9 mouse cellular contexts compared by ENCODE assay signal in genomic region chr11:85823181-85823580, GRCm38 (mm10). TPM values are rescaled to one million over a fixed set of nuclear protein-coding genes. Genes with fewer than 3 reads are reported as not detected.
DNase-seq lines count a peak whose midpoint lies in the region; ATAC-seq and TF ChIP-seq lines count a peak whose summit lies in the region.
"Had no signal": no experiment of that assay in that cellular context is flagged by ENCODE, and none has a peak within 500 bp of the region (broad histone marks: within the 10 kb centered on the region; RNA-seq: fewer than 3 reads in every experiment).

No protein-coding gene starts in this region.

- no peaks in the 10 kb centered on the region for H3K27me3 ChIP-seq in lung, postnatal 0 days (replicated peaks; ENCODE audit: insufficient read depth, low read length)
- H3K27me3 ChIP-seq in spleen, adult 2 months (ENCODE audit: control insufficient read depth, insufficient read depth, low read length): no peaks in the 10 kb centered on the region

- no peak overlapping the region for H3K4me2 ChIP-seq in lung, postnatal 0 days (replicated peaks; ENCODE audit: low read depth, low read length)

- H3K27ac ChIP-seq in bone marrow macrophage, adult 2 months (ENCODE audit: insufficient read depth, low read depth, low read length): no peak overlapping the region
- no peak overlapping the region for H3K27ac ChIP-seq in lung, postnatal 0 days (ENCODE audit: low read length)
- no peak overlapping the region for H3K27ac ChIP-seq in spleen, adult 2 months (ENCODE audit: insufficient read depth, low read length)

- H3K9me3 ChIP-seq in lung, postnatal 0 days (ENCODE audit: low read length): no peaks in the 10 kb centered on the region

- no peak overlapping the region for H3K9ac ChIP-seq in lung, postnatal 0 days (replicated peaks; ENCODE audit: low read depth)

- TF ChIP-seq CTCF in bone marrow macrophage, adult 2 months (IDR thresholded peaks at IDR 0.05; ENCODE audit: low read depth, low read length): peak; percentile 70
- TF ChIP-seq CTCF in lung, postnatal 0 days (IDR thresholded peaks at IDR 0.05): peak; percentile 98
- TF ChIP-seq CTCF in spleen, adult 2 months (IDR thresholded peaks at IDR 0.05; ENCODE audit: extremely low read depth, insufficient read depth, insufficient read length, insufficient replicate concordance): peak; percentile 71; the same call in 1 of the 2 replicates

- H3K4me1 ChIP-seq in bone marrow macrophage, adult 2 months (ENCODE audit: control insufficient read depth, insufficient read depth, low read length): no peaks in the 10 kb centered on the region
- peaks cover 3% of the 10 kb centered on the region; the same call in 1 of the 2 replicates for H3K4me1 ChIP-seq in lung, postnatal 0 days (ENCODE audit: insufficient read depth, low read depth, low read length)
- no peaks in the 10 kb centered on the region for H3K4me1 ChIP-seq in spleen, adult 2 months (ENCODE audit: control insufficient read depth, insufficient read depth, insufficient read length)

- peak; percentile 81 for DNase-seq in urinary bladder, adult 18-20 months (ENCODE audit: low spot score in 2 of 2)
- no peak for DNase-seq in urinary bladder, postnatal 10 days (ENCODE audit: low spot score)
- DNase-seq in gastrocnemius, adult 18-20 months (ENCODE audit: low spot score): peak; percentile 89
- DNase-seq in kidney, adult 8-10 months: peak; percentile 75 to 86
- peak; percentile 88 for DNase-seq in lung, postnatal 0 days (ENCODE audit: low spot score)
- peak in 1 of 2 experiments; percentile 56 for DNase-seq in spleen, adult 2 months (ENCODE audit: low read depth in 1 of 2, low spot score in 2 of 2)

- TF ChIP-seq POLR2A in bone marrow macrophage, adult 2 months (IDR thresholded peaks at IDR 0.05; ENCODE audit: borderline replicate concordance, low read depth, low read length): no peak
- no peak for TF ChIP-seq POLR2A in spleen, adult 2 months (IDR thresholded peaks at IDR 0.05; ENCODE audit: low read depth, low read length)

- no peaks in the 10 kb centered on the region for H3K36me3 ChIP-seq in lung, postnatal 0 days (ENCODE audit: insufficient read depth, low read length)
- H3K36me3 ChIP-seq in spleen, adult 2 months (ENCODE audit: control insufficient read depth, insufficient read depth, low read length): no peaks in the 10 kb centered on the region

- 10% methylated on average over 6 of the region's 6 CpGs for WGBS in lung, postnatal 0 days
- 23% methylated on average over 6 of the region's 6 CpGs for WGBS in spleen, adult 2 months

- TF ChIP-seq EP300 in lung, postnatal 0 days (IDR thresholded peaks at IDR 0.05): no peak

- H3K4me3 ChIP-seq in bone marrow macrophage, adult 2 months (ENCODE audit: insufficient read depth, low read length): no peak overlapping the region
- no peak overlapping the region for H3K4me3 ChIP-seq in lung, postnatal 0 days (ENCODE audit: low read depth, low read length)
- no peak overlapping the region for H3K4me3 ChIP-seq in spleen, adult 2 months (ENCODE audit: extremely low read depth, insufficient read depth, insufficient read length)

- ATAC-seq in lung, postnatal 0 days: peak; percentile 71
- ATAC-seq in inflammation-experienced regulatory T-cells, adult 6 months: no peak

RNA-seq across cellular contexts. Expression of gene Tbx2, which starts 9.2 kb away (rescaled TPM):
- polyA plus RNA-seq in bone marrow macrophage, adult 2 months (2012; ENCODE audit: insufficient read depth, insufficient read length, missing spikeins): 0.20 TPM in 1 of 2 replicates, not detected in the other
- 1 to 10 TPM; 1.3 to 1.7 TPM for total RNA-seq in gastrocnemius, adult 18-20 months (2021)
- polyA plus RNA-seq in lung, postnatal 0 days (2015; fragmentation: Nextera tagmentation; extraction: Ambion mirVana): 43.6 and 49.6 TPM in 2 replicates
- polyA plus RNA-seq in spleen, adult 2 months (2012; rRNA removed): 5.0 and 6.8 TPM in 2 replicates
- polyA plus RNA-seq in inflammation-experienced regulatory T-cells, adult 6 months (2017; shearing (Covaris generic)): not detected

RNA-seq across cellular contexts. Expression of gene Gm11444, which starts 27.0 kb away (rescaled TPM):
- not detected in 2 replicates for polyA plus RNA-seq in bone marrow macrophage, adult 2 months (2012; ENCODE audit: insufficient read depth, insufficient read length, missing spikeins)
- not detected for total RNA-seq in gastrocnemius, adult 18-20 months (2021)
- not detected in 2 replicates for polyA plus RNA-seq in lung, postnatal 0 days (2015; fragmentation: Nextera tagmentation; extraction: Ambion mirVana)
- polyA plus RNA-seq in spleen, adult 2 months (2012; rRNA removed): not detected in 2 replicates
- not detected for polyA plus RNA-seq in inflammation-experienced regulatory T-cells, adult 6 months (2017; shearing (Covaris generic))
- polyA plus RNA-seq: large intestine, adult 2 months had no signal
